Mouse (Mus musculus): ENCODE results near the gene Tbx20. TPM values are rescaled to one million over a fixed set of nuclear protein-coding genes. Genes with fewer than 3 reads are reported as not detected.

Gene Tbx20
- not detected for total RNA-seq (2021)

DNA sequence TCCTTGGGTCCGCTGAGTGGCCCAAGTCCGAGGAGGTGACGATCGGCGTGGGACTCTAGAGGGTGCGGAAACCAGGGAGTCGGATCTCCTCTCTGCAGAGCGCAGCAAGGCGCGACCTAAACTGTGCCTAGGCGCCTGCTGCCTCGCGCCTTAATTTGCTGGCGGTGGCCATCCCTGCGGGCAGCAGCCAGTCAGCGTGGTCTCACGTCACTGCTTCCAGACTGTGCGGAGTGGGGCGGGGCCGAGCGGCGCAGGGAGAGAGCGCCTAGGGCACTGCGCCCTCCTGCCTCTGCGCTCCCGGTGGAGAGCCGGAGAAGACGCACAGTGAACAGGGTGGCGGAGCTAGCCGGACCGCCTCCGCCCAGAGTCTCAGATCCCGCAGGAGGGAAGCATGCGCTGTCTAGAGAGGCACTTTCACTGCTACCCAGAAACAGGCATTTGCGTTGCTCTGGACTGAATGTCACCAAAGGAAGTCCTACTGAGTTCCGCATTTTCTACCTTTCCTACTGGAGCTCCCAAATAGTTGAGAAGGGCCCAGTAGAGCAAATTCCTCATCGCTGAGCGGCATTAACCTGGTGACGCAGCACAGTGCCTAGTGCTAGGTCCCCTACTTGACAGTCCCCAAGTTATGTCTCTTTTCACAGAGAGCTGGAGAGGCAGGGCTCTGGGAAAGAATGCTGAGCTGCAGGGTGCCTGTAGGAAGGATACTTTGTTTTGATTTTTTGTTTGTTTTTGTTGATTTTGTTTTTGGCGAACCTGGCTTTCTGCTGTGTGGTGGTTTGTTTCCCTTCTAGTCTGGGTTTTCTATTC, at the start of gene Tbx20:
Tbx20 (minus strand) TSS at position 144 of the 810 bp plus-strand sequence.
- DNase-seq (ENCODE audit: extremely low spot score in 1 of 2, low spot score in 1 of 2): no peak

DNA sequence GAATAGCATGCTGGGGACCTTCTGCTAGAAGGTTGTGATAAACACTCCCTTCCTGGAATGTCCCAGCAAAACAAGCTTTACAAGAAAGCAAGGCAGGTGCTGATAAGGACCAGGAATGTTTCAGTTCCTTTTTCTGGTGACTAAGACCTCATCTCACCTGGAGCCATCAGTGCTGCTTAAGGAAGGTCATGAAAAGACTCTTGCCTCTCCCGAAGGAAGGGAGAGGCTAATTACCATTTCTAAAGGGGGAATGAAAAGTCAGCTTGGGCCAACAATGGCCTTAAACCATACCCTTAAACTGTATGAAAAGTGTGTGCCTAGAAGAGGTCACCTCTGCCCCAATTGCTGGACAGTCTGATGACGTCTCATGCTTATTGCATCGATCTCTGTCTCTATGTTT, 44.4 kb upstream of the Tbx20 start:
- DNase-seq (ENCODE audit: extremely low spot score in 1 of 2, low spot score in 1 of 2): no peak

DNA sequence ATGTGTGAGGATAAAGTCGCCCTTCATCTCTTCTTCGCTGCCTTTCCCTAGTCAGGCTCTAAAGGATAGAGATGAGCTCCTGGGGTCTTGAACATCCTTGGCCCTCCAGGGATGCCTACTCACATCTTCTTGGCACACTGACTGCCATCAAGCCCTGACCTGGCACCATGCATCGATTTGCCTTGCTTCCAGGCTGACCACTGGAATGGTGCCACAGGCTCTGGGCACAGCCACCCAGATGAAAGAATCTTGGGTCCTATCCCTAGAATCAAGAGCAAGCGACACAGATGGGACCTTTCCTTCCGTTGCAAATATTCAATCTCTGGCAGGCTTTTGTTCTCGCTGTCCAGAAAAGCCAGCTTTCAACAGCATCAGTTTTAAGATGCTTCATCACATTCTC, 38.4 kb upstream of the Tbx20 start:
- DNase-seq (ENCODE audit: extremely low spot score in 1 of 2, low spot score in 1 of 2): no peak

DNA sequence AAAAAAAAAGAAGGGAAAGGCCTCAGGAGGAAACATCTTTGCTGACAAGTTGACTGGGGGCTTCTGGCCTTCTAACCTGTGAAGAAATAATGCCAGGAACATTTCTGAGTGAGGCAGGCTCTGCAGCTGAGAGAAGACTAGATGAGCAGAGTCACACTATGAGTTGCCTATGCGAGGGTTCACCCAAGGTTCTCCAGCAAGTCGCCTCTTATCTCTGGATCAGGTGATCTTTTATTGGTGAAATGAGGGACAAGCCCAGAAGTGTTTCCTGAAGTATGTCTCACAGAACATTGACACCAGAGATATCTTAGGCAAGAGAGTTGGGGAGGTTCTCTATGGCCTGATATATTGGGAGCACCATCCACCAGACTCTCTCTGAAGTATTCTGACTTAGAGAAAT, 18.0 kb upstream of the Tbx20 start:
- no peak for DNase-seq (ENCODE audit: extremely low spot score in 1 of 2, low spot score in 1 of 2)

DNA sequence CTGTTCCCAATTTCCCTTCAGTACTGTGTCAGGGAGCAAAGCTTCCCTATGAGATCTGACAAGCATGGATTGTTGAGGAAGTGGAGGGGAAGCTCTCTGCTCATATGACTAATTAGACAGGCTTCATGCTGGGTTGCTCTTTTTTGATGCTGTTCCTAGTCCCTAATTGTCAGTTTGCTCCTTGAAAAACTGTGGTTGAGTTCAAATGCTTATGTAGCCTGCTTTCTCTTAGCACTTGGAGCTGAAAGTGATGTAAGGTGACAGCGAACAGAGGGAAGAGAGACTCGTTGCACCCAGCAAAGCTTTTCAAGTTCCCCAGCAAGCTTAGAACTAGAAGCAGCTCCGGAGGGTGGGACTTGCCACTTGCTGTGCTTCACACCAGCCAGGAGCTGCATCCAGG, 15.3 kb upstream of the Tbx20 start:
- no peak for DNase-seq (ENCODE audit: extremely low spot score in 1 of 2, low spot score in 1 of 2)

GRCm38 (mm10) chr9:24782338-24782737, 8.2 kb upstream of the Tbx20 start:
- no peak for DNase-seq (ENCODE audit: extremely low spot score in 1 of 2, low spot score in 1 of 2)

DNA sequence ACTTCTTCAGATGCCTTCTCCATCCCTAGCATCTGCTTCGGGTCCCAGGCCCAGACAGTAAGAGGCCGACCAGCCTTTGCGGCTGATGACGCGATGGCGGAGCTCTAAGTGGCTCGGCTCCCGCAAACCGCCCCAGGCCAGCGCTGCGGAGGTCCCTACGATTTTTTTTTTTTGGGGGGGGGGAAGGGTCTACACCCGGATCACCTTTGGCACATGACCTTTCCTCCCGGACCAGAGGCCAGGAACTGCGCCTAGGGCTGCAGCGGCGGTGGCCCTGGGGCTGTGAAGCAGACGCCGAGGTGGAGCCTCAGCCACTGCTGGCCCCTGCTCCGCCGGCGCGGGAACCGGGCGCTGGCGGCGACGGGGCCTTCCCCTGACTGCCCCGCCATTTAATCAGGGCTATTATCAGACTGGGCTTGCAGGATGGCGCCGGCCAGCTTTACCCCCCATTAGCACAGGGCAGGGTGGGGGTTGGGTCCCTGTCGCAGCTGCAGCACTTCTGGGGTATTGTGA, 6.9 kb upstream of the Tbx20 start:
- DNase-seq (ENCODE audit: extremely low spot score in 1 of 2, low spot score in 1 of 2): no peak

DNA sequence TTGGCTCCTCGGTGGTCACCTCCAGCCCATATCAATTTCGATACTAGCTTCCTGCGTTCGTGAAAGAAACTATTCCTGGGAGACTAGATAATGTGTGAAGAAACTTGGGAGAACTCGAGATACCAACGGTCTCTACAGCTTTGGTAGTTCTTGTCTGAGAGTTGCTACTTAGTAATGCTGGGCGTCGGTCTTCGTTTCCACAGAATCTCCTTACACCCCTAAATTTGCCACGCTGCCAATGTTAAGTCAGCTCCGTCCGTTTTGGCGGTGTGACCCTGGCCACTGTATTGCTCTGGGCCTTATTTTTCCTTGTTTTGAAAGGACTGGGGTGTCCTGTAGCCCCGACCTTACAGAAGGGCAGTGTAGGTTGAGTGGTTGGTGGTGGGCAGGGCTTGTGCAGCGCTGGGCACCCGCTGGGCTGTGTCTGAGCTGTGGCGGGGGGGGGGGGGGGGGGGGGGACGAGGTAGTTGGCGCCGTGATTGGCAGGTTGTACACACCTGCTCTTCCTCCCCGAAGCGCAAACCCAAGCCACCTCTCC, 6.4 kb upstream of the Tbx20 start:
- no peak for DNase-seq (ENCODE audit: extremely low spot score in 1 of 2, low spot score in 1 of 2)

- DNase-seq (ENCODE audit: extremely low spot score in 1 of 2, low spot score in 1 of 2): no peak
These were observed 5.9 kb upstream of the Tbx20 start for GRCm38 (mm10) chr9:24779975-24780374.

DNA sequence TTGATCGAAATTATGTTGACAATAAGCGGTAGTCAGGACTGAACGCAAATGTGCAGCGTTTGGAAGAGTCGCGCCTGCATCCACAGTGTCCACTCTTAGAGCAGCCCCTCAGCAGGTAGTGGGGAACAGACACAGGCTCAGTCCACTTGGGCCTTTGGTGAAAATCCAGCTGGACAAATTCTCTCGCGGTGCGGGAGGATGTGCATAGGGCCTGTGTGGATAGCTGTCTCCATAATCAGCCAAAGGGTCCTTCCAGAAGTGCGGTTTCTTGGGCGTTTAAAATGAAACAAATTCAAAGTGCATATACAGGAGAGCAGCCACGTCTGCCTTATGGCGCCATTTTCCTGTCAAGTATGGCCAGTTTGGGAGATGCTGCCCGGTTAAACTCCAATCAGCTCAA, 4.5 kb upstream of the Tbx20 start:
- DNase-seq (ENCODE audit: extremely low spot score in 1 of 2, low spot score in 1 of 2): no peak

GRCm38 (mm10) chr9:24777961-24778360, 3.9 kb upstream of the Tbx20 start:
- DNase-seq (ENCODE audit: extremely low spot score in 1 of 2, low spot score in 1 of 2): no peak

GRCm38 (mm10) chr9:24777176-24777895, 3.2 kb upstream of the Tbx20 start:
- no peak for DNase-seq (ENCODE audit: extremely low spot score in 1 of 2, low spot score in 1 of 2)

GRCm38 (mm10) chr9:24776487-24776886, 2.4 kb upstream of the Tbx20 start:
- DNase-seq (ENCODE audit: extremely low spot score in 1 of 2, low spot score in 1 of 2): no peak

- no peak for DNase-seq (ENCODE audit: extremely low spot score in 1 of 2, low spot score in 1 of 2)
These were observed 1.5 kb upstream of the Tbx20 start for GRCm38 (mm10) chr9:24775567-24775966.

DNA sequence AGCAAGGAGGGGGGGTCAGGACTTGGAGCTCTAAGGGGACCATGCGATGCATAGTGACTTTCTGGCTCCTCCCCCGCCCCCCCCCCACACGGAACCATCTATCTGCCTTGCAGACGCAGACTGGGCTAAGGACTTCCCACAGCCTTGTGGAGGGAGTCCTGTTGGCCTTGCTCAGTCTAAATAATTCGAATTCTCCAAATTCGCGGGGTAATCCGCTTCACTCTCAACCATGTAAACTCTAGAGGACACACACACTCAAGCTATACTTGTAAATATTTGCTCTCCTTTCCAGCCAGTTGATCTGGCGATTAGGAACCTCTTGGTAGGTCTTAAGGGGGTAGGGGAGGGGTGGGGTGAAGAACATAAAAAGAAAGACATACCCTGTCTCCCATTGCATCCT, 898 bp upstream of the Tbx20 start:
- no peak for DNase-seq (ENCODE audit: extremely low spot score in 1 of 2, low spot score in 1 of 2)

DNA sequence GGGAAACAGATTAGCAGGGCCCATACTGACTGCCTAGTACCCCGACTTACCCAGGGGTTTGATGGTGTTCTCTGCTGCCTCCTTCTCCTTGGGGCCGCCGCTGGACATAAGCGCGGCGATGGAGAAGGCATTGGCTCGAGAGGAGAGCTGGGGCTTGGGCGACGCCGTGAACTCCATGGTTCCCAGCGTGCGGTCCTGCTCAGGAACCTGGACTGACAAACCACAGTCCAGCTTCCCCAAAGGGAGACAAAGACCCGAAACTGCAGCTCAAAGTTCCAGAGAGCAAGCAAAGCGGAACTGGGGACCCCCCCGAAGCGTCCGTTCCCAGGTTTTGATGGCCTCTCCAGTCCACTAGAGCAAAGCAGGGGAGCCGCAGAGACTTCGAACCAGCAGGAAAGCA, 434 bp downstream of the Tbx20 start:
- no peak for DNase-seq (ENCODE audit: extremely low spot score in 1 of 2, low spot score in 1 of 2)

DNA sequence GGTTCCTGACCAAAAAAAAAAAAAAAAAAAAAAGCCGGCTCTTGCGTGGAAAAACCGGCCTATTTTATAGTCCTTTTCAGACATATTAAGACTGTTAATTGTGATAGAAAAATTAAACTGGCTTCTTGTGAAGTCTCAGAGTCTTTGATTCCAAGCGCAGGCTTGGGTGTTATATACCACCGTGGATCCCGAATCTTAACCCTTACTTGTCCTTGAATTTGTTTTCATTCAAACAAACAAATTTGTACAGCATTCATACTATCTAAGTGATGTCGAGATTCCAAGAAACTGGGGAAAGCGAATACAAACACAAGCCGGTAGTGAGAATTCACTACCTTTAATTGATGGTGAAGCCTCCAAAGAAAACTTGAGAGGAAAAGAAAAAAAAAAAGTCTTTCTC, 932 bp downstream of the Tbx20 start:
- DNase-seq (ENCODE audit: extremely low spot score in 1 of 2, low spot score in 1 of 2): no peak

GRCm38 (mm10) chr9:24772431-24773120, 1.5 kb downstream of the Tbx20 start:
- DNase-seq (ENCODE audit: extremely low spot score in 1 of 2, low spot score in 1 of 2): no peak

- no peak for DNase-seq (ENCODE audit: extremely low spot score in 1 of 2, low spot score in 1 of 2)
These were observed 2.4 kb downstream of the Tbx20 start for GRCm38 (mm10) chr9:24771713-24772112.

GRCm38 (mm10) chr9:24770941-24771405, 3.1 kb downstream of the Tbx20 start:
- no peak for DNase-seq (ENCODE audit: extremely low spot score in 1 of 2, low spot score in 1 of 2)

All from layer of hippocampus, postnatal 25 days (tissue).